Mouse (Mus musculus) right cerebral cortex, postnatal 25 days (tissue): Measurements from ENCODE around the gene Ldhc.
"Not testable (repeated sequence)": the region's sequence is repeated elsewhere in the genome, so short reads cannot be mapped to it uniquely, and the experiment has no call there.

Experiments
- DNase-seq: peaks from one replicate; pipeline ENCODE4 v3.0.0; 2022

Ldhc gene

GRCm38 (mm10) chr7:46843576-46843975, 17.4 kb upstream of the Ldhc start:
- DNase-seq, result no peak

GRCm38 (mm10) chr7:46845211-46845977, 15.6 kb upstream of the Ldhc start:
- peak; percentile 93 for DNase-seq

GRCm38 (mm10) chr7:46845978-46846485, 15.0 kb upstream of the Ldhc start:
- DNase-seq, result peak; percentile 56

- DNase-seq, result peak; percentile 55
These were observed 14.3 kb upstream of the Ldhc start for GRCm38 (mm10) chr7:46846486-46847244.

- no peak for DNase-seq
These were observed 11.7 kb upstream of the Ldhc start for GRCm38 (mm10) chr7:46849287-46849686.

- no peak for DNase-seq
These were observed 10.0 kb upstream of the Ldhc start for GRCm38 (mm10) chr7:46851026-46851425.

- DNase-seq, result no peak
These were observed 8.3 kb upstream of the Ldhc start for GRCm38 (mm10) chr7:46852666-46853065.

GRCm38 (mm10) chr7:46853365-46853764, 7.6 kb upstream of the Ldhc start:
- DNase-seq, result no peak

- DNase-seq, result no peak
These were observed 5.0 kb upstream of the Ldhc start for GRCm38 (mm10) chr7:46855866-46856560.

GRCm38 (mm10) chr7:46857436-46857835, 3.6 kb upstream of the Ldhc start:
- no peak for DNase-seq

- peak; percentile 24 for DNase-seq
These were observed 2.0 kb upstream of the Ldhc start for GRCm38 (mm10) chr7:46859031-46859430.

- DNase-seq, result no peak
These were observed 11.0 kb downstream of the Ldhc start for GRCm38 (mm10) chr7:46871988-46872387.

GRCm38 (mm10) chr7:46876841-46877240, 15.8 kb downstream of the Ldhc start:
- peak; percentile 25 for DNase-seq

GRCm38 (mm10) chr7:46877255-46877654, 16.3 kb downstream of the Ldhc start:
- DNase-seq, result no peak

GRCm38 (mm10) chr7:46879851-46880250, 18.8 kb downstream of the Ldhc start:
- DNase-seq, result no peak

GRCm38 (mm10) chr7:46880992-46881391, 20.0 kb downstream of the Ldhc start:
- no peak for DNase-seq

GRCm38 (mm10) chr7:46881941-46882340, 20.9 kb downstream of the Ldhc start:
- not testable (repeated sequence) for DNase-seq

GRCm38 (mm10) chr7:46883304-46883703, 22.3 kb downstream of the Ldhc start:
- no peak for DNase-seq

- DNase-seq, result no peak
These were observed 34.5 kb downstream of the Ldhc start for GRCm38 (mm10) chr7:46895511-46895910.

GRCm38 (mm10) chr7:46899343-46899742, 38.3 kb downstream of the Ldhc start:
- DNase-seq, result no peak

- DNase-seq, result no peak
These were observed 50.2 kb downstream of the Ldhc start for GRCm38 (mm10) chr7:46911250-46911649.

GRCm38 (mm10) chr7:46916376-46916775, 55.4 kb downstream of the Ldhc start:
- DNase-seq, result no peak

GRCm38 (mm10) chr7:46918678-46919371, 57.8 kb downstream of the Ldhc start:
- no peak for DNase-seq
